8 mouse cellular contexts compared by ENCODE assay signal in the genomic region with DNA sequence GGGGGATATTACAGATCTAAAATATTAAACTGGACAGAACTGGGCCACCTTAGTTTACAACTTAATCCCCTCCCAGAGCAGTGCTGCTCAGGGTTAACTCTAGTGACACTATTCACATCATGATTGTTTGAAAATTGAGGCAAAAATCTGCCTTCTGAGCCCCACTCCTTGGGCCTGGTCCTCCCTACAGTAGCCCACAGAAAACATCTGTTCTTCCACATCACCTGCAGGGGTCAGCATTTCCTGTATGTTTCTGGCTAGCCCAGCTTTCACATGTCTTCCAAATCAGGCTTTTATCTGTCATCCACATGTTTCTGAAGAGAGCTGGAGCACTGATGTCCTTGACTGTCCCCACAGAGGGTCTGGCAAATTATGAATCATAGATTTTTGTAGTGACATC.
A peak's percentile ranks its signal among the peaks of the same experiment; 100 is the strongest.
DNase-seq lines count a peak whose midpoint lies in the region; ATAC-seq and TF ChIP-seq lines count a peak whose summit lies in the region.
"Had no signal": no experiment of that assay in that cellular context is flagged by ENCODE, and none has a peak within 500 bp of the region (broad histone marks: within the 10 kb centered on the region; RNA-seq: fewer than 3 reads in every experiment).

No protein-coding gene starts in this region.

- DNase-seq in lung, embryonic 14.5 days, result peak; percentile 50
- no peak for DNase-seq in lung, postnatal 25 days (ENCODE audit: low spot score)
- DNase-seq in R1 (ENCODE audit: low read depth, low spot score), result peak; percentile 35
- peak; percentile 17 for DNase-seq in embryo, embryonic 11.5 days (ENCODE audit: low read depth, low spot score)
- DNase-seq in midbrain, embryonic 14.5 days, result peak; percentile 74
- no peak for DNase-seq in gastrocnemius, postnatal 36 days
- no peak for DNase-seq in gastrocnemius, postnatal 14 days

- no peak overlapping the region for H3K4me3 ChIP-seq in lung, embryonic 14.5 days (ENCODE audit: low read depth, low read length)
- no peak overlapping the region for H3K4me3 ChIP-seq in midbrain, embryonic 14.5 days (replicated peaks; ENCODE audit: low read depth, low read length)
- H3K4me3 ChIP-seq: embryonic facial prominence, embryonic 15.5 days had no signal

- H3K9ac ChIP-seq in lung, embryonic 14.5 days, result no peak overlapping the region
- H3K9ac ChIP-seq in midbrain, embryonic 14.5 days (replicated peaks; ENCODE audit: low read length), result no peak overlapping the region
- H3K9ac ChIP-seq: embryonic facial prominence, embryonic 15.5 days had no signal

- TF ChIP-seq CTCF in lung, embryonic 14.5 days (IDR thresholded peaks at IDR 0.05; ENCODE audit: low read depth), result peak; percentile 44

- H3K27ac ChIP-seq in lung, embryonic 14.5 days (ENCODE audit: low read depth), result no peak overlapping the region
- H3K27ac ChIP-seq in midbrain, embryonic 14.5 days (replicated peaks; ENCODE audit: low read depth, low read length), result no peak overlapping the region
- H3K27ac ChIP-seq: embryonic facial prominence, embryonic 15.5 days had no signal

- H3K9me3 ChIP-seq in lung, embryonic 14.5 days (ENCODE audit: low read depth, low read length), result no peaks in the 10 kb centered on the region
- no peaks in the 10 kb centered on the region for H3K9me3 ChIP-seq in midbrain, embryonic 14.5 days (ENCODE audit: control insufficient read depth, low read length)
- H3K9me3 ChIP-seq: embryonic facial prominence, embryonic 15.5 days had no signal

- ATAC-seq in lung, embryonic 14.5 days (ENCODE audit: insufficient read depth), result no peak
- peak; percentile 52; the same call in 1 of the 2 replicates for ATAC-seq in midbrain, embryonic 14.5 days (ENCODE audit: low FRiP score, low TSS enrichment)

- no peaks in the 10 kb centered on the region for H3K4me1 ChIP-seq in lung, embryonic 14.5 days (ENCODE audit: insufficient read depth)
- H3K4me1 ChIP-seq in midbrain, embryonic 14.5 days (ENCODE audit: control insufficient read depth, insufficient read depth, low read length), result no peaks in the 10 kb centered on the region
- H3K4me1 ChIP-seq: embryonic facial prominence, embryonic 15.5 days had no signal

- no peaks in the 10 kb centered on the region for H3K27me3 ChIP-seq in lung, embryonic 14.5 days (ENCODE audit: insufficient read depth, low read length)
- no peaks in the 10 kb centered on the region for H3K27me3 ChIP-seq in midbrain, embryonic 14.5 days (ENCODE audit: control insufficient read depth, insufficient read depth, low read length)
- H3K27me3 ChIP-seq: embryonic facial prominence, embryonic 15.5 days had no signal

- intact Hi-C loops in gastrocnemius, postnatal 36 days (cut with DNase I), result no loop called here
- intact Hi-C loops in gastrocnemius, postnatal 14 days (cut with DNase I; ENCODE audit: low total_unique reads), result no loop called here

- H3K4me2 ChIP-seq in lung, embryonic 14.5 days, result no peak overlapping the region
- no peak overlapping the region for H3K4me2 ChIP-seq in midbrain, embryonic 14.5 days (ENCODE audit: low read length)
- H3K4me2 ChIP-seq: embryonic facial prominence, embryonic 15.5 days had no signal

- H3K36me3 ChIP-seq in lung, embryonic 14.5 days (ENCODE audit: insufficient read depth), result no peaks in the 10 kb centered on the region
- no peaks in the 10 kb centered on the region for H3K36me3 ChIP-seq in midbrain, embryonic 14.5 days (ENCODE audit: control insufficient read depth, insufficient read depth, low read length)
- H3K36me3 ChIP-seq: embryonic facial prominence, embryonic 15.5 days had no signal

Comparison
In these comparisons a context has a peak if more than half of its experiments do, and no peak if none do; other contexts are left out.
1. DNase-seq: peak in lung, embryonic 14.5 days (single experiment), R1 (single experiment), embryo, embryonic 11.5 days (single experiment) and midbrain, embryonic 14.5 days (single experiment); none in lung, postnatal 25 days (single experiment), gastrocnemius, postnatal 36 days (0 of 2) and gastrocnemius, postnatal 14 days (single experiment).